Mouse (Mus musculus) C2C12 (cell line): ENCODE data around the gene Hcfc2. TPM values are rescaled to one million over a fixed set of nuclear protein-coding genes. Genes with fewer than 3 reads are reported as not detected.

Experiments used
- H3K27me3 ChIP-seq: one replicate; pipeline ENCODE4 v1.6.1; 2011; ENCODE audit not compliant: control insufficient read depth, insufficient read depth, insufficient read length
- H3K36me3 ChIP-seq: one replicate; pipeline ENCODE4 v1.6.1; 2011; ENCODE audit not compliant: control insufficient read depth, insufficient read depth
- H3K4me3 ChIP-seq: one replicate; pipeline ENCODE4 v1.5.1; 2011; ENCODE audit warnings: mild to moderate bottlenecking, control low read depth; ENCODE audit not compliant: poor library complexity, insufficient read depth, severe bottlenecking
- H3K79me2 ChIP-seq: one replicate; pipeline ENCODE4 v1.6.1; 2011; ENCODE audit not compliant: control insufficient read depth, insufficient read depth
- H3K79me3 ChIP-seq: one replicate; pipeline ENCODE4 v1.6.1; 2011; ENCODE audit warnings: low read depth, control low read depth
- H3ac ChIP-seq: one replicate; pipeline ENCODE3; 2011; ENCODE audit warnings: low read depth; ENCODE audit not compliant: control insufficient read depth, insufficient read length
- CEBPB ChIP-seq: IDR thresholded peaks from one replicate; pipeline ENCODE4 v1.6.1; 2011; ENCODE audit warnings: low read depth, mild to moderate bottlenecking, control low read depth, moderate library complexity
- CTCF ChIP-seq: IDR thresholded peaks from one replicate; pipeline ENCODE4 v1.5.1; 2011; ENCODE audit not compliant: control insufficient read depth, insufficient read depth, insufficient read length
- FOSL1 ChIP-seq: IDR thresholded peaks from one replicate; pipeline ENCODE4 v1.8.0; 2011; ENCODE audit warnings: mild to moderate bottlenecking, low read length; ENCODE audit not compliant: poor library complexity, insufficient read depth, severe bottlenecking
- MAX ChIP-seq: IDR thresholded peaks from one replicate; pipeline ENCODE4 v1.6.1; 2011; ENCODE audit warnings: mild to moderate bottlenecking, control low read depth
- MYOD1 ChIP-seq: IDR thresholded peaks from one replicate; pipeline ENCODE4 v1.6.1; 2011; ENCODE audit warnings: low read depth; ENCODE audit not compliant: control insufficient read depth, insufficient read length
- MYOG ChIP-seq: IDR thresholded peaks from one replicate; pipeline ENCODE4 v1.6.1; 2011; ENCODE audit not compliant: control insufficient read depth, insufficient read length; ENCODE audit errors: extremely low read depth
- USF1 ChIP-seq: IDR thresholded peaks from one replicate; pipeline ENCODE4 v1.6.1; 2011; ENCODE audit warnings: low read depth, mild to moderate bottlenecking, control low read depth, moderate library complexity
- polyA plus RNA-seq: library from polyadenylated mRNA; unstranded; fragments of >200 nt; fragmentation: generic; extraction: Trizol; gene quantifications from one replicate; pipeline ENCODE4 v1.2.1, GENCODE M21; 2012; ENCODE audit warnings: missing spikeins

Gene Hcfc2
- polyA plus RNA-seq, 1 experiment: 9.7 TPM

- H3K79me2 ChIP-seq: peaks cover 24% of the 10 kb centered on the region
- TF ChIP-seq MAX (no peak), CTCF (no peak), MYOD1 (no peak), FOSL1 (no peak), CEBPB (no peak), USF1 (no peak), MYOG (no peak)
- peaks cover 12% of the 10 kb centered on the region for H3K79me3 ChIP-seq
- H3K27me3 ChIP-seq: no peaks in the 10 kb centered on the region
- no peak overlapping the region for H3ac ChIP-seq
- H3K36me3 ChIP-seq: peaks cover 5% of the 10 kb centered on the region
- H3K4me3 ChIP-seq: no peak overlapping the region
These were observed 606 bp downstream of the Hcfc2 start for GRCm38 (mm10) chr10:82696453-82697079.

- TF ChIP-seq MYOG (no peak), FOSL1 (no peak), MYOD1 (no peak), CTCF (no peak), CEBPB (no peak), MAX (no peak), USF1 (no peak)
- no peak overlapping the region for H3K4me3 ChIP-seq
- no peaks in the 10 kb centered on the region for H3K27me3 ChIP-seq
- peaks cover 12% of the 10 kb centered on the region for H3K79me3 ChIP-seq
- H3K79me2 ChIP-seq: peaks cover 24% of the 10 kb centered on the region
- no peak overlapping the region for H3ac ChIP-seq
- peaks cover 14% of the 10 kb centered on the region for H3K36me3 ChIP-seq
These were observed 1.4 kb downstream of the Hcfc2 start for GRCm38 (mm10) chr10:82697305-82697898.

DNA sequence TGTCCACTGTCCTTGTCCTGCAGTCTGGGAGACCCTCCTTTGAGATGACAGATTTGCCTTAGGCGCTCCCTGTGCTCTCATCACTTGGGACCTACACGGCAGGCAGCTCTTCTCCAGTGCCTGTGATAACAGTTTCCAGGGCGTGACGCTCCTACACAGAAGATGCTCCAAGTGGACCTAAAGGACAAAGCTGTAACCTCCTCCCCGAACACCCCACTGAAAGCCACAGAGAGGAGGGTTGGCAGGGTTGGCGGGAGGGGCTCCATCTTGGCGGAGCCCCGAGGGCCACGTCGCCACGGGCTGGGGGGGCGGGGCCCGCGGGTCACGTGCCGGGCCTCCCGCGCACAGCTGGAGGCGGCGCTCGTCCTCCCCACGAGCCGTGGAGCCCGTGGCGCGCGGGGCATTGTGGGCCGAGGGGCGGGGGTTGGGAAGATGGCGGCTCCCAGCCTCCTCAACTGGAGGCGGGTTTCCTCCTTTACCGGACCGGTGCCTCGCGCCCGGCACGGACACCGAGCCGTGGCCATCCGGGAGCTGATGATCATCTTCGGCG lies 2.8 kb downstream of the Hcfc2 start:
- Histone ChIP-seq H3K79me3 (peaks cover 12% of the 10 kb centered on the region), H3ac (peak overlapping the region; percentile 79), H3K27me3 (no peaks in the 10 kb centered on the region), H3K79me2 (peaks cover 24% of the 10 kb centered on the region), H3K4me3 (peak overlapping the region; percentile 93), H3K36me3 (peaks cover 23% of the 10 kb centered on the region)
- TF ChIP-seq CEBPB (no peak), MYOG (no peak), MAX (peak; percentile 79), MYOD1 (no peak), FOSL1 (no peak), CTCF (no peak), USF1 (peak; percentile 86)

DNA sequence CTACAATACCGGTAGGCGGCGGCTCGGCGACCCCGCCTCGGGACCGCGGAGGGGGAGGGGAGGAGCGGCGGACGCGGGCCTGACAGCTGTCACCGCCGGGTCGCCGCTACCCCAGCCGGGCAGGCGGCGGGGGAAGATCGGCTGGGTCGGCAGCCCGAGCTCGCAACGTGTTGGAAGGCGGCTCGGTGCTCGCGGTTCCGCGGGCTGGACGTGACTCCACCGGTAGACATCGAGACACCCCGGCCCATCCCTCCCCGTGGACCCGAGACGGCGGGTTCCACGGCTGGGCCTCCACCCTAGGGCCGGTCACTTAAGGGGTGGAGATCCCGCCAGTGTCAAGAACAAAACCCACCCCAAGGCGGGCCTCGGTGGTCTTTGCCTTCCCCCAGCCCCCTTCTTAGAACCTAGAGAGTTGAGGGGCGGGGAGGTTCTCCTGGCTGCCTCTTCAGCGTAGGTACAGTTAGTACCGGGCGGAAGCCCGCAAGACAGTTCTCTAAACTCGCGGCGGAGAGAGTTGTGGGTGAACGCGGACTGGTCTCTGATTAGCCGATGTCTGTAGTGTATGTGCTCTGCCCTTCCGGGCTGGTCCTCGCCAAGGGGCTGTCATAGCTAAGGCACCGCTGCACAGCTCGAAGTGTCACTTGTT lies 3.5 kb downstream of the Hcfc2 start:
- Histone ChIP-seq H3K79me3 (peaks cover 12% of the 10 kb centered on the region), H3K27me3 (no peaks in the 10 kb centered on the region), H3K79me2 (peaks cover 24% of the 10 kb centered on the region), H3K36me3 (peaks cover 30% of the 10 kb centered on the region), H3ac (peak overlapping the region; percentile 79), H3K4me3 (peak overlapping the region; percentile 93)
- no peak for TF ChIP-seq MAX
- no peak for TF ChIP-seq FOSL1
- TF ChIP-seq MYOG: no peak
- TF ChIP-seq USF1: no peak
- no peak for TF ChIP-seq CTCF

GRCm38 (mm10) chr10:82741354-82741753 lies 45.4 kb downstream of the Hcfc2 start:
- no peak overlapping the region for H3K4me3 ChIP-seq
- H3ac ChIP-seq: no peak overlapping the region
- no peaks in the 10 kb centered on the region for H3K79me3 ChIP-seq
- TF ChIP-seq FOSL1 (no peak), USF1 (no peak), CTCF (no peak), CEBPB (no peak), MAX (no peak), MYOD1 (no peak), MYOG (no peak)
- H3K79me2 ChIP-seq: peaks cover under 1% of the 10 kb centered on the region
- peaks cover 54% of the 10 kb centered on the region for H3K36me3 ChIP-seq
- no peaks in the 10 kb centered on the region for H3K27me3 ChIP-seq
